Mouse (Mus musculus): ENCODE measurements at regions not wholly inside any gene's neighbourhood (a gene's known extent, or its start where the extent isn't known, plus 50 kb on each side); places are given as distances from the start of the nearest gene placed in this dataset.

DNA sequence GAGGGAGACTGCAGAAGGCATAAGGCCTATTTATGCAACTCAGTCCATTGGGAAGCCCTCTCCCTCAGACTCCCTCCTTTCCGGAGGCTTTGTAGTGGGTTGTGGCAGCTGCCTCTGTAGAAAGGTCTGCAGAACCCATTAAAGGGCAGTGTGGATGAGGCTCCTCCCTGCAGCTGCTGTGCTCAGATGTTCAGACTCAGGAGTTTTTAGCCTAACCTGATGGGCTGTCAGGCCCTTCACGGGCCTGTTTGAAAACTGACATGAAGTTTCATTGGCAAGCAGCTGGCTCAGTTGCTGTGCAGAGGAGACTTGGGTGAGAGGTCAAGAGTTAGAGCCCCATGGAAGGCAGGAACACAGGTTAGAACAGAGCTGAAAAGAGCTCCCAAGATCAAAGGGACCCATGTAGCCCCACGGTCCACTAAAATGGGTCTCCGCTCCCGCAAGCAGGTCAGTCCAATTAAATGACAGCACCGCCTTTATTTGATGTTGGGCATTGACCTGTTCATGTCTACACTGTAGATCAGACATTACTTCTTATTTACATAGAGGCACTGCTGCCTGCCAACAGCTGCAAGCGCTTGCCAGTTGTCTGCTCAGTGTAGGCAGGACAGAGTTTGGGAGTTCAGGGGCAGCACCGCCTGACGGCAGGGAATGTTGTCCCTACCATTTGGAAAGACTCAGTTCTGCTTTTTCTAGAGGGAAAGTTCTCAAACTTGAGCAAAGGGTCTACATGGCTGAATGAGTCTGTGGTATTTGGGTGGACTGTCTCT lies 53.8 kb upstream of the Usp46 start:
- Histone ChIP-seq H3K9ac (ENCODE audit: low read depth, low read length) (no peak overlapping the region), H3K4me3 (ENCODE audit: low read depth, low read length) (no peak overlapping the region), H3K4me2 (ENCODE audit: low read depth, low read length) (no peak overlapping the region), H3K27ac (ENCODE audit: low read length) (no peak overlapping the region), H3K9me3 (replicated peaks; ENCODE audit: control insufficient read depth, low read length) (no peaks in the 10 kb centered on the region), H3K27me3 (ENCODE audit: control insufficient read depth, insufficient read depth, low read depth, low read length) (no peaks in the 10 kb centered on the region), H3K4me1 (ENCODE audit: control insufficient read depth, low read depth, low read length) (no peaks in the 10 kb centered on the region), H3K36me3 (ENCODE audit: control insufficient read depth, insufficient read depth) (no peaks in the 10 kb centered on the region)
- no peak for ATAC-seq (ENCODE audit: low read depth)
- 67% methylated on average over 9 of the region's 9 CpGs for whole genome bisulfite sequencing (ENCODE audit: insufficient replicate concordance)

DNA sequence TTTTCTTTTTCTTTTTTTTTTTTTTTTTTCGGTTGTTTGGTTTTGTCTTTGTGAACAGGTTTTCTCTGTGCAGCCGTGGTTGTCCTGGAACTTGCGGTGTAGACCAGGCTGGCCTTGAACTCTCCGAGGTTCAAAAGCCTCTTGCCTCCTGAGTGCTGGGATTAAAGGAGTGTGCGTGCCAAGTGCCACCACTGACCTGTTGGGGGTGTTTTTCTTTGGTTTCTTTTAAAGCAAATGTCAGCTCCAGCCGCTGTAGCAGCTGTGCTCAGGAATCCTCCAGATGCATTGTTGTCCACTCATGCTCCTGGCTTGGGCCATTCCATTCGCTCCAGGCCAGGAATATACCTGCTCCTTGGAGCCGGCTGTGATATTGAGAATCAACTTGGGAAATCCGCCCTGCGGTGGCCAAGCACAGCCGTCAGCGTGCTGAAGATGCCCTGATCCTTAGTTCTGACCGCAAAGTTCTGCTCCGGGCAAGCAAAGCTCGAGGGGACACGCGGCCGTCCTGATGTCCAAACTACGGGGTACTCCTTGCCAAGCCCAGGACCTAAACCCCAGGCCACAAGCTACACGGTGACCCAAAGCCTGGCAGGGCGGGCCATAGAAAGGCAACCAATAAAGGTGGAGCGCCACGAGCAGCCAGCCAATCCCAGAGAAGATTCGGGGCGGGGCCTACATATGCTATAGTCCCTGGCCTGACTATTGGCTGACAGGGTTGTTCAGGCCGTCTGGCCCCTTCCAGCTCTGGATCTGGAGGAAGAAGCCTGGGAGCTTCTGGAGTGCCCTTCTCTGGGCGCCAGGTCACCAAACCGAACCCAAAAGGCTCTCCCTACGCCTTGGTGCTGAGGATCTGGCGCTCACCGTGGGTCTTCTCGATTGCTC lies 58.0 kb upstream of the Usp46 start:
- H3K4me2 ChIP-seq (ENCODE audit: low read depth, low read length) = peak overlapping the region; percentile 64
- peak overlapping the region; percentile 35; the same call in 1 of the 2 replicates for H3K9ac ChIP-seq (ENCODE audit: low read depth, low read length)
- no peaks in the 10 kb centered on the region for H3K36me3 ChIP-seq (ENCODE audit: control insufficient read depth, insufficient read depth)
- no peaks in the 10 kb centered on the region for H3K9me3 ChIP-seq (replicated peaks; ENCODE audit: control insufficient read depth, low read length)
- ATAC-seq (ENCODE audit: low read depth) = peak; percentile 97
- no peaks in the 10 kb centered on the region for H3K27me3 ChIP-seq (ENCODE audit: control insufficient read depth, insufficient read depth, low read depth, low read length)
- peak overlapping the region; percentile 53 for H3K4me3 ChIP-seq (ENCODE audit: low read depth, low read length)
- 56% methylated on average over 32 of the region's 32 CpGs for WGBS (ENCODE audit: insufficient replicate concordance)
- H3K4me1 ChIP-seq (ENCODE audit: control insufficient read depth, low read depth, low read length) = no peaks in the 10 kb centered on the region
- H3K27ac ChIP-seq (ENCODE audit: low read length) = no peak overlapping the region

DNA sequence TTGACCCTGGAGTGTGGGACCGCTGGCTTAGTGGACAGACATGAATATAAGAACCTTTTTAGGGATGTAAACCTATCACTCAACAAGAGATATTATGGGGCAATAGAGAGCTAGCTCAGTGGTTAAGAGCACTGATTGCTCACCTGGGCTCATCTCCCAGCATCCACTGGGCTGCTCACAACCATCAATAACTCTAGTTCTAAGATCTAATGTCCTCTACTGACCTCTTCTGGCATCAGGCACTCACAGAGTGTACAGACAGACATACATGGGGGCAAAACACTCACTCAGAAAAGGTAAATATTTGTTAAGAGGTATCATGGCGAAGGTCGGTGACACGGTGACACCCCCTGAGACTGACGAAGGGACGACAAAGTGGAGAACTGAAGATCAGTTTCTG lies 59.3 kb upstream of the Usp46 start:
- Histone ChIP-seq H3K27me3 (ENCODE audit: control insufficient read depth, insufficient read depth, low read depth, low read length) (no peaks in the 10 kb centered on the region), H3K9ac (ENCODE audit: low read depth, low read length) (no peak overlapping the region), H3K27ac (ENCODE audit: low read length) (no peak overlapping the region), H3K4me2 (ENCODE audit: low read depth, low read length) (no peak overlapping the region), H3K4me3 (ENCODE audit: low read depth, low read length) (no peak overlapping the region), H3K4me1 (ENCODE audit: control insufficient read depth, low read depth, low read length) (no peaks in the 10 kb centered on the region), H3K36me3 (ENCODE audit: control insufficient read depth, insufficient read depth) (no peaks in the 10 kb centered on the region), H3K9me3 (replicated peaks; ENCODE audit: control insufficient read depth, low read length) (no peaks in the 10 kb centered on the region)
- no peak for ATAC-seq (ENCODE audit: low read depth)
- WGBS (ENCODE audit: insufficient replicate concordance) = 66% methylated on average over 6 of the region's 6 CpGs

DNA sequence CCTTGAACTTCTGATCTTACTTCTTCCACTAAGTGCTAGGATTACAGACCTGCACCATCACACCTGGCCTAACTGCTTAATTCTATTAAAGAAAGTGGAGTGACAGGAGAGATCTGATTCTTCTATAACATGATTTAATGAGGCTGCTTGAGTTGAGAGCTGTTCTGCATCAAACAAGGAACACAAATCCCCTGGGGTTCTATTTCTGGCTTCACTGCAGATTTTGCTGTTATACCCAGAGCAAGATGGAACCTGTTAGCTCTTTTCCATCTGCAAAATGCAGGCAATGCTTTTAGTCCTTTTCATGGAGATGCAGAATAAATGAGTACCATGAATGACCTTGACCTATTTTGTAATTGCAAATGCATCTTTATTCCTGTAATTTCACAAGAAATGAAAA lies 61.4 kb upstream of the Usp46 start:
- Histone ChIP-seq H3K9ac (ENCODE audit: low read depth, low read length) (no peak overlapping the region), H3K27ac (ENCODE audit: low read length) (no peak overlapping the region), H3K4me1 (ENCODE audit: control insufficient read depth, low read depth, low read length) (no peaks in the 10 kb centered on the region), H3K36me3 (ENCODE audit: control insufficient read depth, insufficient read depth) (no peaks in the 10 kb centered on the region), H3K4me2 (ENCODE audit: low read depth, low read length) (no peak overlapping the region), H3K27me3 (ENCODE audit: control insufficient read depth, insufficient read depth, low read depth, low read length) (no peaks in the 10 kb centered on the region), H3K9me3 (replicated peaks; ENCODE audit: control insufficient read depth, low read length) (no peaks in the 10 kb centered on the region), H3K4me3 (ENCODE audit: low read depth, low read length) (no peak overlapping the region)
- no peak for ATAC-seq (ENCODE audit: low read depth)

DNA sequence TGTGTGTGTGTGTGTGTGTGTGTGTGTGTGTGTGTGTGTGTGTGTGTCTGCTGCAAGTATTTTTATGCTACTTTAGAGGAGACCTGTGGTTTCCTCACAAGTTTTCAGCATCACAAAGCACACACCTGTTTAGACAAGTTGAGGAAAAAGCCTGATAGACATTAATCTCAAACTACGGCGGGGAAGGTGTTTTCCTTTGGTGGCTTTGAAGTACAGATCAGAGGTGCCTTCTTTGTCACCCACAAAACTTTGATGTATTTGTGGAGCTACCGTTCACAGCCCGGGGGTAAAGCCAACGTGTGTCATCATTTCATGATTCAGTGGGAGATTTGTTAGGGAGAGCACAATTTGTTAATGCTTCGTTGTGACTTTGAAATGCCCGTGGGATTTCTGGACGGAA lies 62.4 kb upstream of the Rasl11b start:
- Histone ChIP-seq H3K9ac (ENCODE audit: low read depth, low read length) (no peak overlapping the region), H3K4me3 (ENCODE audit: low read depth, low read length) (no peak overlapping the region), H3K9me3 (replicated peaks; ENCODE audit: control insufficient read depth, low read length) (no peaks in the 10 kb centered on the region), H3K4me2 (ENCODE audit: low read depth, low read length) (no peak overlapping the region), H3K4me1 (ENCODE audit: control insufficient read depth, low read depth, low read length) (no peaks in the 10 kb centered on the region), H3K27ac (ENCODE audit: low read length) (no peak overlapping the region), H3K27me3 (ENCODE audit: control insufficient read depth, insufficient read depth, low read depth, low read length) (no peaks in the 10 kb centered on the region), H3K36me3 (ENCODE audit: control insufficient read depth, insufficient read depth) (no peaks in the 10 kb centered on the region)
- 64% methylated on average over 8 of the region's 8 CpGs for WGBS (ENCODE audit: insufficient replicate concordance)
- ATAC-seq (ENCODE audit: low read depth) = no peak

DNA sequence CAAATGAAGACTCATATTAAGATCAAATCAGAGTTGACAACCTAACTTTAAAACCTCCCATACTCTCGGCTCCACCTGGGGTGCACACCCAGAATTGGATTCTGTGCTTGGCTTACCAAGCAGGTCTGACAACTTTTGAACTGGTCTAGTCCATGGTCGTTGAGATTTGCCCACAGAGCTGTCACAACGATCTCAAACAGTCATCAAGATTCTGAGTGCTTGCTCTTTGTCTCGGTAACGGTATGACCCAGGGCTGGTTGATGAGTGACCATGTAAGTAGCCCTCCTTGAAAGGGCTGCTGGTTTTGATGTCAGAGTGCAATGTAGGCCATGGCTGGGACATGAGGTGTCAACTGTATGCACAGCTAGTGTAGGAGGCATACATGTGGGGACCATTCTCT lies 58.7 kb upstream of the Rasl11b start:
- ATAC-seq (ENCODE audit: low read depth) = no peak
- no peak overlapping the region for H3K4me2 ChIP-seq (ENCODE audit: low read depth, low read length)
- no peaks in the 10 kb centered on the region for H3K36me3 ChIP-seq (ENCODE audit: control insufficient read depth, insufficient read depth)

DNA sequence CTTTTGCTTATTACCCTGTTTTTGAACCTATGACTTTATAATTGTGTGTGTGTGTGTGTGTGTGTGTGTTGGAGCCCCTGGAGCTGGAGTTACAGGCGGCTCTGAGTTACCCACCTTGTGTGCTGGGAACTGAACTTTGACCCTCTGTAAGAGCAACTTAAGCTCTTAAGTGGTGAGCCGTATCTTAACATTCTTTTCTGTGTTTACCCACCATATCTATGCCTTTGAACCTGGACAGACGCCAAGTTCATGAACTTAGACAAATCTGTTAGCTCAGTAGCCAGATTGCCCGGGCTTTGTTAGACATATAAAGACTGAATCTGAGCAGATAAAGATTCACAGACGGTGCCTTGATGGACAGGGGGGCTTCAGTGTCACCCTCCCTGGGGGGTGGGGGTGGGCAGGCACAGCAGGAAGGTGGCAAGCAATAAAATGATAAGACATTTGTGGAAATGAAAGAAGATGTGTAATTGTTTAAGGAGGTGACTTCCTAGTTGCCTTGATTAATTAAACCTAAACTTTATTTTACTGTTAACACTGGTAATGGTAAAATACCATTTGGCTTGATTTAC lies 58.1 kb upstream of the Rasl11b start:
- Histone ChIP-seq H3K4me2 (ENCODE audit: low read depth, low read length) (no peak overlapping the region), H3K27ac (ENCODE audit: low read length) (no peak overlapping the region), H3K36me3 (ENCODE audit: control insufficient read depth, insufficient read depth) (no peaks in the 10 kb centered on the region), H3K4me1 (ENCODE audit: control insufficient read depth, low read depth, low read length) (no peaks in the 10 kb centered on the region), H3K9me3 (replicated peaks; ENCODE audit: control insufficient read depth, low read length) (no peaks in the 10 kb centered on the region), H3K4me3 (ENCODE audit: low read depth, low read length) (no peak overlapping the region), H3K27me3 (ENCODE audit: control insufficient read depth, insufficient read depth, low read depth, low read length) (no peaks in the 10 kb centered on the region), H3K9ac (ENCODE audit: low read depth, low read length) (no peak overlapping the region)
- ATAC-seq (ENCODE audit: low read depth) = no peak
- WGBS (ENCODE audit: insufficient replicate concordance) = 35% methylated on average over 5 of the region's 5 CpGs

More for the DNA sequence above, 58.7 kb upstream of the Rasl11b start:
- Histone ChIP-seq H3K9me3 (replicated peaks; ENCODE audit: control insufficient read depth, low read length) (no peaks in the 10 kb centered on the region), H3K4me3 (ENCODE audit: low read depth, low read length) (no peak overlapping the region), H3K9ac (ENCODE audit: low read depth, low read length) (no peak overlapping the region), H3K27ac (ENCODE audit: low read length) (no peak overlapping the region), H3K4me1 (ENCODE audit: control insufficient read depth, low read depth, low read length) (no peaks in the 10 kb centered on the region), H3K27me3 (ENCODE audit: control insufficient read depth, insufficient read depth, low read depth, low read length) (no peaks in the 10 kb centered on the region)
- 44% methylated on average over 5 of the region's 5 CpGs for WGBS (ENCODE audit: insufficient replicate concordance)

DNA sequence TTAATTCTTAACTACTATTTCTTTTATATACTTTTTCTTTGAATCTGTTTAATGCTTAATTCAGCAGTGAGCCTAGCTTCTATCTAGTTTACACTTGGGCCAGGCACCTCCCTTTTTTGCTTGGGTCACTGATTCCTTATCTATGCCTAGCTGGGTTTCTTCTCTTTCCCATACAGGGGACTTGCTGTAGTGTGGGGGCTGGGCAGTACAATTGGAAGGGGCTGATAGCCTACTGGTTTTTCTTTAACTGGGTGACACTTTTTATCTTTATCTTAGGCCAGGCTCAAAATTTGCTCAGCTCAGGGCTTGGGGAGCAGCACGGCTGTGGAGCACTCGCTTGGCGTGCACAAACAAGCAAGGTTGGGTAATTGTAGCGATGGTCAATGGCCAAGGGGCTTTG lies 51.1 kb upstream of the Rasl11b start:
- peak; percentile 78 for ATAC-seq (ENCODE audit: low read depth)
- no peak overlapping the region for H3K4me2 ChIP-seq (ENCODE audit: low read depth, low read length)
- H3K4me3 ChIP-seq (ENCODE audit: low read depth, low read length) = no peak overlapping the region
- H3K9me3 ChIP-seq (replicated peaks; ENCODE audit: control insufficient read depth, low read length) = no peaks in the 10 kb centered on the region
- H3K36me3 ChIP-seq (ENCODE audit: control insufficient read depth, insufficient read depth) = no peaks in the 10 kb centered on the region
- WGBS (ENCODE audit: insufficient replicate concordance) = 12% methylated on average over 4 of the region's 4 CpGs
- H3K27ac ChIP-seq (ENCODE audit: low read length) = no peak overlapping the region
- no peak overlapping the region for H3K9ac ChIP-seq (ENCODE audit: low read depth, low read length)
- H3K27me3 ChIP-seq (ENCODE audit: control insufficient read depth, insufficient read depth, low read depth, low read length) = no peaks in the 10 kb centered on the region
- peaks cover 11% of the 10 kb centered on the region for H3K4me1 ChIP-seq (ENCODE audit: control insufficient read depth, low read depth, low read length)

DNA sequence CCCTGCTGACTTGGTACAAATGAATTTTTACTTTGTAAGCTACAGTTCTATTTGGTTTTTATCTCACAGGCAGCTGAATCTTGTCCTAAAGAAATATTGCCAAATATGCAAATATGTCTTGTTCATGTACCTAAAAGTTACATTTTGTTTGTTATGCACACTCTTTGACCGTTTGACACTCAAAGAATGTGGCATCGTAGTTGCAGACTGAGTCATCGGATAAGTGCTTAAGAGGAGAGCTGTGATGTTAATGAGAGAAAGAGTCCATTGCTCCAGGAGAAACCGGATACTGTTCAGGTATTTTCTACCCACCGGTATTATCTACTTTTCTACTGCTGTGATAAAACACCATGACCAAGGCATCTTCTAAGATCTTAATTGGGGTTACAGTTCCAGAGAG lies 50.3 kb upstream of the Rasl11b start:
- Histone ChIP-seq H3K4me1 (ENCODE audit: control insufficient read depth, low read depth, low read length) (peaks cover 11% of the 10 kb centered on the region), H3K27ac (ENCODE audit: low read length) (no peak overlapping the region), H3K4me2 (ENCODE audit: low read depth, low read length) (no peak overlapping the region), H3K36me3 (ENCODE audit: control insufficient read depth, insufficient read depth) (no peaks in the 10 kb centered on the region), H3K9me3 (replicated peaks; ENCODE audit: control insufficient read depth, low read length) (no peaks in the 10 kb centered on the region), H3K9ac (ENCODE audit: low read depth, low read length) (no peak overlapping the region), H3K27me3 (ENCODE audit: control insufficient read depth, insufficient read depth, low read depth, low read length) (no peaks in the 10 kb centered on the region), H3K4me3 (ENCODE audit: low read depth, low read length) (no peak overlapping the region)
- ATAC-seq (ENCODE audit: low read depth) = no peak
- 64% methylated on average over 5 of the region's 5 CpGs for WGBS (ENCODE audit: insufficient replicate concordance)

Data from liver, embryonic 16.5 days (tissue).